Mouse (Mus musculus): ENCODE results near the gene Cisd3.
"Not testable (repeated sequence)": the region's sequence is repeated elsewhere in the genome, so short reads cannot be mapped to it uniquely, and the experiment has no call there.

Gene Cisd3

DNA sequence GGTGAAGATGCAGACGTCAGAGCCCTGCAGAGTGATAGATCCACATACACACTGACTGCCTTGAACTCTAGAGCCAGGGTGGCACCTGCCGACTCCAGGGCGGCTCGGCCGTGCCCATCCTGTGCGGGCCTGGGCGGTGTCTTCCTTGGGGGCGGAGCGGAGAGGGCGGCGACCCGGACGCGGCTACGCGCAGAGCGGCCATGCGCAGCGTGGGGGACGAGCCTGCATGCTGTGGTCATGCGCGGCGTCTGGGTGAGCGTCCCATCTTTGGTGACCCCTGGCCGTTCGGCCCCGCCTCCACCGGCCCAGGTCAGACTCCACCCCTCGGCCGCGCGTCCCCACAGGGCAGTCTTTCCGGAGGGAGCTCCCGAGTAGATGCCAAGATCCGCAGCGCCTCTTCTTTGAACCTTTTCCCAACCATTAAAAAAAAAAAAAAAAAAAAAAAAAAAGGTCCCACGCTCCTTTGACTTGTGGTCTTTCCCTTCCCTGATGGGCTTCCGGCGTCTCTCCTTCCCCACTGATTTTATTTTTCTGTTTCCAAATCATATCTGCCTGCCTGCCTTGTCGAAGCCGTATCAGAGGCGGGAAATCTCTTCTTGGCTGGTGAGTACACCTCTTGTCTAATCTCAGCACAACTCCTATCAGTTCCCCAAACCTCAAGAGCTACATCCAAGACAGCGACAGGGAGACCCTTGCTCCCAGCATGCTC, at the start of gene Cisd3:
Gene Cisd3 (plus strand): TSS at position 214 of the 709 bp plus-strand sequence.
- peak; percentile 89 for DNase-seq

- DNase-seq, result no peak
Measured at GRCm38 (mm10) chr11:97641668-97642067, 44.0 kb upstream of the Cisd3 start.

- DNase-seq, result peak in 1 of 2 experiments; percentile 24
Measured at GRCm38 (mm10) chr11:97642746-97643145, 42.9 kb upstream of the Cisd3 start.

DNA sequence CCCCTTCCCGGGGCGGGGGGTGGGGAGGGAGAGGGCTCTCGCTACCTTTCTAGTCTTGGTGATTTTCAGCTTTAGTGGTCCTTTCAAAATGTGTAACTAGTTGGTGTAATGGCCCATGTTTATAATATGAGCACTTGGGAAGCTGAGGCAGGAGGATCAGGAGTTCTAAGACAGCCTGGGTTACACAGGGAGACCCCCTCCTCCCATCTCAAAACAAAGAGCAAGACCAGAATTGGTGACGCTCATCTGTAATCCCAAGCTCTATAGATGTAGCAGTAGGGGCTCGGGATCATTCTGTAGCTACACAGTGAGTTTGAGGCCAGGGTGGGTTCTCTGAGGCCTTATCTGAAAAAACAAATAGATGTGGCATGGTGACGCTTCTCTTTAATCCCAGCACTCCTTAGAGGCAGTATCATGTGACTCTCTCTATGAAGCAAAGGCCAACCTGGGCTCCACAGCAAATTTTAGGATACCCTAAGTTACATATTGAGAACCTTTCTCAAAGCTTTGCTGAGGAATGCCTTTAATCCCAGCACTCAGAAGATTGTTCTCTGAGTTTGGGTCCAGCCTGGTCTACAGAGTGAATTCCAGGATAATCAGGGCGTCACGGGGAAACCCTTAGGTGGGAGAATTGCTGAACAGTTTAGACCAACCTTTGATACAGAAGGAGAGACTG, 42.1 kb upstream of the Cisd3 start:
- no peak for DNase-seq

DNA sequence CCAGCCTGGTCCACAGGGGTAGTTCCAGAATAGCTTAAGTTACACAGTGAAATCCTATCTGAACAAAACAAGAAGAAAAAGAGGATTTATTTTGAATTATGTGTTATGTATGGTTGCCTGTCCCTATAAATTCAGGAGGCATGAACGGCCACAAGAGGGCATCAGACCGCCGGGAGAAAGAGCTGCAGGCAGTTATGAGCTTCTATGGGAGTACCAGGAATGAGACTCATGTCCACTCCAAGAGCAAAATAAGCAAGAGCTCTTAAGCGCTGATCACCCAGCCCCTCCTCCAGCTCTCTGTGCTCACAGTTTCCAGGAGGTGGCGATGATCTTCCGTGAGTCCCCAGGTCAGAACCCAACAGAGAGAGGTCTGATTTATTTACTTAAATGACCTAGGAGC, 40.8 kb upstream of the Cisd3 start:
- peak; percentile 80 to 82 for DNase-seq

DNA sequence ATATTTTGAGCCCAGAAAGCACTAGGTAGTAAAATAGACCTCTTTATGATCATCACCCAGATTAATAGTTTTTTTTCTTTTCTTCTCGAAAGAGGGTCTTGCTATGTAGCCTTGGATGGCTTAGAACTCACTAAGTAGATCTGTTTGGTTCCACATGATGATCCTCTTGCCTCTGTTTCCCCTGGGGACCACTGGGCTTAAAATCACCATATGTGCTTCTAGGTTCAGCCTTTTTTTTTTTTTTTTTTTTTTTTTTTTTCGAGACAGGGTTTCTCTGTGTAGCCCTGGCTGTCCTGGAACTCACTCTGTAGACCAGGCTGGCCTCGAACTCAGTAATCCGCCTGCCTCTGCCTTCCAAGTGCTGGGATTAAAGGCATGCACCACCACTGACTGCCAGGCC, 37.1 kb upstream of the Cisd3 start:
- DNase-seq, result not testable (repeated sequence)

DNA sequence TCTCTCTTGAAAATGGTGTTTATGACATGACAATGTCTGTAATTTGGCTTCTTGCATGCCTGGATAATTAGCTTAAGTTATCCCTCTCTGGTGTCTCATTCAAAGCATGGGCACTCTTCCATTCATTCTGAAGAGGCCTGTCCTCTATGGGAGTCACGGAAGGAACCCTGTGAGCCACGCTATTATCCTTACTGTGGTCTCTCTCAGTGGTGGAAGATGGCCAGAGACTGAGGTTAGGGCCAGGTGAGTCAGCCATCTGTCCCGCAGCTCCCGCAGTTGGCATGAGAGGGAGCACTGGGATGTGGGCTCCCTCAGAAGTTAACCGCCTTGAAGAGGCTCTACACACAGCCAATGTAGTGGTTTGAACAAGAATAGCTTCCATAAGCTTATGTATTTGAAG, 35.3 kb upstream of the Cisd3 start:
- no peak for DNase-seq

DNA sequence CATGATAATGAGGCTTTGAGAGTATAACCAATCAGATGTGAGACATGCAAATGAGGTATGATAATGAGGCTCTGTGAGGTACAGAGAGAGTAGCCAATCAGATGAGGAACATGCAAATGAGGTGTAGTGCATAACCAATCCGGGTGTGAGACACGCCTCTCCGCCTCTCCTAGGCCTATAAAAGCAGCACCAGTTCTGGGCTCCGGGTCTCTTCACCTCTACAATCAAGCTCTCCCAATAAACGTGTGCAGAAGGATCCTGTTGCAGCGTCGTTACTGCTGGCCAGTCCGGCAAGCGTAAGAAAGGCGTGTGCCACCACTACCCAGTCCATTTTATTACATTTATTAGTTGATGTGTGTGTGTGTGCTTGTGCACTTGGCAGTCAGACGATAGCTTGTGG, 32.2 kb upstream of the Cisd3 start:
- DNase-seq, result not testable (repeated sequence)

DNA sequence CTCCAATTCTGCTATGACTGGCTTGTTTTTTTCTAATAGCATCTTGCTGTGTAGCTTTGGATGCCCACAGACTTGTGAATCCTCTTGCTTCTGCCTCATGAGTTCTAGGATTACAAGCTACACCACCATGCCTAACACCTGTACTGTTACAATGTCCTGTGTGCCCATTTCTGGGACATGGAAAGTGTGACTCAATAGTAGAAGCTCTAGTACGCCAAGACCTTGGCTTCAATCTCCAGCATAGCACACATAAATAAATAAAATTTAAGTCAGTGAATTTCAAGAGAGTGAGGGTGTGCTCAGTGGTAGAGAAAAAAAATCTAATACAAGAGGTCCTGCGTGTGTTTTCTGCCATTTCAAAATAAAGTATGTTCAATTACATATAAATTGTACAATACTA, 31.4 kb upstream of the Cisd3 start:
- no peak for DNase-seq

- DNase-seq, result no peak
Measured at GRCm38 (mm10) chr11:97656269-97656971, 29.2 kb upstream of the Cisd3 start.

DNA sequence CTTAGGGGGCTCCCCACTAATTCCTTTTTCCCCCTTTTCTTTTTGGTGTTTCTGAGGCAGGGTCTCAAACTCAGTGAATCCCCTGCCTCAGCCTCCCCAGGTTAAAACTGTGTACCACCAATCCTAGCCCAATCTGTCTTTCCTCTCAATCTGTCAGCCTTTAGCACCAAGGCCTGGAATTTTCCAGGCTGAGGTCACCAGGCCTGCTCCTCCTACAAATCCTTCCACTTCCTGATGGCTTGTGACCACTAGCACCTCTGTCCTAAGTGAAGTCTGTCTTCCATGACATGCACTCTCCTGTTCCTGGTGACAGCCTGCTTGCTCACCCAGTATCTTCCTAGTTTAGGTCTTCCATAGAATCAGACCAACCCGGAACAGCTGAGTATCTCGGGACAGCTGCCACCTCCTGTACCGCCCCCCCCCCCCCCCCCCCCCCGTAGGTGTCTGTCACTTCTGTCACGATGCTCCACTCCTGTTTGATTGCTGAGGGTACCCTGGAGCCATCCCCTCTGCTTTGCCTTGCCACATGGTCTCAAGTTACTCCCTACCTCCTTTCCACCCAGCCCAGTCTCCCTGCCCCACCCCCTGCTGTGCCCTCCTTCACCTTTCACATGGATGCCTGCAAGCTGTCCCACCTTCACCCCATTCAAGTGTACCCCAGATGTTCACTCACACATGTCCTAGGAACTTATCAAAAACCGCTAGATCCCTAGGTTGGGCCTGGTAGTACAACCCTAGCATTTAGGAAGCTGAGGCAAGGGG, 28.3 kb upstream of the Cisd3 start:
- DNase-seq, result no peak

GRCm38 (mm10) chr11:97657967-97658366, 27.7 kb upstream of the Cisd3 start:
- not testable (repeated sequence) for DNase-seq

DNA sequence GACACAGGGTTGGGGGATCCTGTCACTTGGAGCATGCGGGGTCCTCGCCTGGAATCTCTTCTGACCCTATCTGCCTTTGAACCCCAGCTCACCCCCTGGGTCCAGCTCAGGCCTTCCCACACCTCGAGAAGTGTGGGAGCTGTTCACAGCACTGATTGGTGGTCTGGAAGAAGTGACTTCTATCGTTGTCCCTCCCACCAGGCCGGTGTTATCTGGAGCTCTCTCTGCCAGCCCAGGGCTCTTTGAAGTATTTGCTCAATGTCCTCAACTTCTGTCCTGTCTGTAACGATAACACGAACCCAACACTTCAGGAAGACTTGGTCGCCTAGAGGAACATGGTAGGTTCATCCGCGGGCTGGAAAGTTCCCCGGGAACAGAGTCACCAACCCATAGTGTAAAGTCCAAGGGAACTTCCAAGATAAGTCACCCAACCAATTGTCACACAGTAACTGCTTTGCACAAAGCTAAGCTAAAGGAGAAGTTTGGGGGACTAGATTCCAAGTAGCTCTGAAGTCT, 26.8 kb upstream of the Cisd3 start:
- DNase-seq, result no peak

DNA sequence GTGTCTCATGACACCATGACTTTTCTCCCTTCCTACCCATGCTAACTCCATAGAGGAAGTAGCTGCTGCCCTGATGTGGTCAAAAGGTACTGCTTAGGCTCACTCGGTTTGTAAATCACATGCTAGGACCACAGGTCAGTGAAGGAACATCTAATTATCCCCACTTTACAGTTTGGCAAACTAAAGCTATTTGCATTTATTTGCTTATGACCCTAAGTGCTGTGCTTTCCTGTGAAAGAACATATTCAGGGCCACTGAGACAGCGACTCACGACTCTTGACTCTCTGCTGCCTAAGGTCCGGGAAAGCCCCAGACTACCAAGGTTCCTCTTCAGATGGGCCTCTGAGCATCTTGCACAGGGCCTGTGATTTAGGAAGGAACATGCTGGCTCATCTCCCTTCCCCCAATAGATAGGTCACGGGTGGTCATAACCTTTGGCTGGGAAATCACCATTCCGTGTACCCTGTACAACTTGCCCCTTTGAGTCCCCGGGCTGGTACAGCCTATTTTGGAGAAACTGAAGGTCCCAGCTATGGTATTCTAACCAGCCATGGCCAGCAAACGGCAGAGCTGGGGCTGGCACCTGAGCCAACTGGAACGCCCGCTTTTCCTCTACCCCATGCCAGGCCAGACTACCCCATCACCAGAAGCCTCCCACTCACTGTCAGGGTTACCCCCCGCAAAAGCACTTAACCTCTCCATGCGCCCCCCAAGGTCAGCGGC, 26.2 kb upstream of the Cisd3 start:
- peak; percentile 84 to 88 for DNase-seq

DNA sequence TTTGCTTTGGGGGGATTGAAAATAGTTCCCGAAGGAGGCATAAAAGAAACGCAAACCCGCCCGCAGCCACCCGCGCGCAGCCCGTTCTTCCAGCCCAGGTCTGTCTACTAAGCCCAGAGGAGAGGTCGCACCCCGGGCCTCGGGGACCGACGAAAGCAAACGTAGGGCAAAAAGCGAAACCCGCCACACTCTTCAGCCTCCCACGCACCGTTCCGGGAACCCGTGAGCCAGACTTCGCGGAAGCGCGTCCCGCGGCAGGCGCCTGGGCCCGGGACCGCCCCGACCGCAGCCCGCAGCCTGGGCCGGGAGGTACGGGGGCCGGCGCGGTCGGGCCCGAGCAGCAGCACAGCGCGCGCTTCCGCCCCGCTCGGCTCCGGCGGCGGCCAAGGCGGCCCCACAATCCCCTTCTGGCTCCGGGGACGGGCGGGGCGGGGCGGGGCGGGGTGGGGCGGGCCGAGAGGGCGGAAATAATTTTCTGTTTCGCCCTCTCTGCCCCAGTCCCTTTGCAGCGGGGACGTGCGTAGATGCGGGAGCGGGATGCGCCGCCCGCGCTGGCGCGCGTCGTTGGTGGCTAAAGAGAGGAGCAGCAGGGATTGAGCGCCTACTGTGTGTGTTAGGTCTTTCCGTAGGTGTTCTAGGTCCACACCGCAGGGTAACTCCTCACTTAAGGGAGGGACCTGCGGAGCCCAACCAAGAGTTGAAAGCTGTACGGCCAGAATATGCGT, 25.5 kb upstream of the Cisd3 start:
- peak; percentile 77 to 81 for DNase-seq

DNA sequence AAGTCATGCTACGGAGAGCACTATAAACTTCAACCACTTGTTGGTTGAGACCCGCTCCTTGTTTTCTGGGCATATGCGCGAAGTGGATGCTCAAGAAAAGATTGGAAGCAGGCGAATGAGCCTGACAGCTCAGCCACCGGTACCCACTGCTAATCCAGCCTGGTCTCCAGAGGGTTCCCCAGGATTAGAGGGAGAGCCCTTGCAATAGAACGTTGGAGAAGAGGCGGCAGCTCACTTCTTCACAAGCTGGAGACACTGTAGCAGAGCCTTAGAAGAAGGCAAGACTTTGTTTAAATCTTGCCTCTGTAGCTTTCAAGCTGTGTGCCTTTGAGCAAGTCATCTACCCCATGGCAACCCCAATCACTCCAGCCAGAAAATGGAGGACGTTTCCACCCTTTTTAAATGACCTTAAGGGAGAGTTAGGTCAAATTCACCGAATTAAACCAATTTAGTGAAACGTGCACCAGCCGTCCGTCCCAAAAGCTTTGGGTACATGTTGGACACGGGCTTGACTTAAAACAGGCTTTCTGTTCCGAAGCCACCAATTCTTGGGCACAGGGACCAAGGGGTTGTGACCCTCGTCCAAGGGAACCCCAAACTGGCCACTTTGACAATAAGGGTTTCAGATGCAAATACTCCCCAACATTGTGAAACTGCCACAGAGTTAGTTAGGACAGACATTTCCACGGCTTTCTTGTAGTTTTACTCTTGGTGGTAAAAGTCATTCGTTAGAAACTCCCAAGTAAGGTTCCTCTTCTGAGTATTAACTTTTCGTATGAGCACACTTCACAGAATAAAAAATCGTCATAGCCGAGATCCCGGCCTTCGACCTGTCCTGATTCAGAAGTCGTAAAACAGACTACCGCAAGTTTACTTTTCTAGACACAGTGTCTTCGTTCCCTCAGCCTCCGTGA, 24.6 kb upstream of the Cisd3 start:
- DNase-seq, result peak; percentile 38 to 47

- peak; percentile 65 to 69 for DNase-seq
Measured at GRCm38 (mm10) chr11:97661648-97662133, 23.9 kb upstream of the Cisd3 start.

DNA sequence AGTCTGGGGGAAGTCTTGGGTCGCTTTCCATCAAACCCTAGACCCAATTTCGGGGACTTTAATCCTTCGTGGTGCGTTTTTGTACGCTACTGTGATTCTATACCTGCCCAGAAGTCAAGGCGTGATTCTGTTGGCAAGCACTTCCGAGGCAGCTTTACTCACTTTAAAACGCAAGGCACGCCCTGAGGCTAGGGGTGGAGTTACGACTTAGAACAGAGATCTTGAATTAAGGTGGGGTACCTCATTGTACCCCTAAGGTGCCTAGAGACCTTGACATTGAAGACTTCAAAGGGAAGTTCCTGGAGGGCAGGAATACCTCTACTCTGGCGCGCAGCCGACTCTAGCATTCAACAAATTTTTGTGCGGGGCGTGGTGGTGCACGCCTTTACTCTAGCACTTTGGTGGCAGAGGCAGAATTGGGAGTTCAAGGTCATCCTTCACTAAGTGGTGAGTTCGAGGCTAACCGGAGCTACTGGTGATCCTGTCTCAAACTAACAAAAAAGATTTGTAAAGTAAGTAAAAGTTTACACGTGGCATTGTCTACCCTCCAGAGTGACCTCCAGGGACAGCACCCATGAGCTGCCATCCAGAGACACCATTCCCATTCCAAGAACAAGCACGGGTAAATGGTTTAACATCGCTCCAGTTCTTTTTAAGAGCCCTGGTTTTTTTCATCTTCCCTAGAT, 23.3 kb upstream of the Cisd3 start:
- DNase-seq, result peak in 1 of 2 experiments; percentile 73

- peak; percentile 78 to 81 for DNase-seq
Measured at GRCm38 (mm10) chr11:97662893-97663527, 22.6 kb upstream of the Cisd3 start, which contains the start of gene Mllt6. Gene Mllt6, plus strand, starts transcription at chr11:97663414.
